8 mouse cellular contexts compared by ENCODE assay signal in the genomic region with DNA sequence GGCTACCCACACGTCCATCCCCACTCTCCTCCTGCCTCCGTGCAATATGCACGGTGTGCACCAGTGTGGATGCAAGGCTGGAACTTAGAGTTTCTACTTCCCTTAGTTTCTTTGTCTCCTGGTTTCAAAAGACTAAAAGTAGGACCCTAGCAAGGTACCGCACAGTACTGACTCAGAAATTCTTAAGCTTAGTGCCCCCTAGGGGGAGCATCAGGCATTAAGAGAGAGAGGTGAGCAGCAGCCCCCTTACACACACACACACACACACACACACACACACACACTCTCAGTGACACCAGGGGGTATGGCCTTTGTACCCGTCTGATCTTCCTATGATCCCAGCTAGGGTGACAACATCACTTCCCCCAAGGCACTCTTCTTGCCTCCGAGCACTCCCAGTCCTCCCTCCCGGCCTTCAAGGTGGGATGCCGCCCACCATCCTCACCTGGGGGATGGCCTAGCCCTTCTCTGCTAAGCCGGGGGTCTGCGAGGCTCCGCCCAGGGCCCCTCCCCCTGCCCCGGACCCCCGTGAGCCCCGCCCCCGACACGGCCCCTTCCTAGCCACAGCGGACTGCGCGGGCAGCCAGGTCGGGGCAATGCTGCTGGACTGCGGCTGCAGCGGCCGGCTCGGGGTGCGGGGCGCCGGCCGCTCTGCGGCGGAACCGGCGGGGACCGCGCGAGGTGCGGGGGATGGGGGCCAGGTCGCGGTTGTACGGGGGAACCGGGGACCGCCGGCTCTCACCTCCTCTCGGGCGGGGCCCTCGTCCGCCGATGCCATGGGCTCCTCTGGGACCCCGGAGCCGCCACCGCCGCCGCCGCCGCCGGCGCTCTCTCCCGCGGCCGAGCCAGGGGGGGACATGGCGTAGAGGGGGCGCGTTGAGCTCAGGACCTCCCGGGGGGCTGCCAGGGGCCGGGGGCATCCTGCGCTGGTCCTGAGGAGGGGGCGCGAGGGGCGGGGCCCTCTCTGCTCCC. TPM values are rescaled to one million over a fixed set of nuclear protein-coding genes. Genes with fewer than 3 reads are reported as not detected.
DNase-seq lines count a peak whose midpoint lies in the region; ATAC-seq lines count a peak whose summit lies in the region.

No protein-coding gene starts in this region.

- no peaks in the 10 kb centered on the region for H3K9me3 ChIP-seq in kidney, embryonic 16.5 days (ENCODE audit: low read length)
- H3K9me3 ChIP-seq in embryonic facial prominence, embryonic 13.5 days = no peaks in the 10 kb centered on the region
- no peaks in the 10 kb centered on the region for H3K9me3 ChIP-seq in neural tube, embryonic 11.5 days (ENCODE audit: control insufficient read depth, low read length)

- intact Hi-C loops in left cerebral cortex, postnatal 10 days (cut with DNase I) = no loop called here

- H3K4me2 ChIP-seq in kidney, embryonic 16.5 days (replicated peaks; ENCODE audit: low read depth, low read length) = peak overlapping the region; percentile 95
- H3K4me2 ChIP-seq in embryonic facial prominence, embryonic 13.5 days = peak overlapping the region; percentile 85
- H3K4me2 ChIP-seq in neural tube, embryonic 11.5 days (ENCODE audit: low read depth) = peak overlapping the region; percentile 87

- WGBS in kidney, embryonic 16.5 days = 4% methylated on average over 56 of the region's 68 CpGs
- WGBS in embryonic facial prominence, embryonic 13.5 days = 3% methylated on average over 48 of the region's 68 CpGs
- WGBS in neural tube, embryonic 11.5 days = 3% methylated on average over 45 of the region's 68 CpGs

- no peaks in the 10 kb centered on the region for H3K36me3 ChIP-seq in kidney, embryonic 16.5 days (ENCODE audit: insufficient read depth, low read length)
- H3K36me3 ChIP-seq in embryonic facial prominence, embryonic 13.5 days = peaks cover 24% of the 10 kb centered on the region
- 0 out of 2 replicates have a peak, but pooled peaks cover 2% of the 10 kb centered on the region for H3K36me3 ChIP-seq in neural tube, embryonic 11.5 days (ENCODE audit: control insufficient read depth, insufficient read depth, low read length)

- peak overlapping the region; percentile 67 for H3K4me3 ChIP-seq in kidney, embryonic 16.5 days (ENCODE audit: low read length)
- peak overlapping the region; percentile 71 for H3K4me3 ChIP-seq in embryonic facial prominence, embryonic 13.5 days
- H3K4me3 ChIP-seq in neural tube, embryonic 11.5 days (ENCODE audit: low read depth, low read length) = peak overlapping the region; percentile 80

- DNase-seq in kidney, postnatal 14 days = no peak
- DNase-seq in ZHBTc4 (ENCODE audit: low read depth, low spot score) = peak; percentile 88
- peak; percentile 64 to 65 for DNase-seq in left cerebral cortex, postnatal 10 days (ENCODE audit: extremely low spot score in 1 of 2, low spot score in 2 of 2)
- peak; percentile 62 for DNase-seq in neural tube, embryonic 11.5 days (ENCODE audit: low spot score)
- no peak for DNase-seq in ovary, adult 18-20 months (ENCODE audit: low spot score)

- H3K9ac ChIP-seq in kidney, embryonic 16.5 days (replicated peaks; ENCODE audit: low read length) = peak overlapping the region; percentile 74
- peak overlapping the region; percentile 85 for H3K9ac ChIP-seq in embryonic facial prominence, embryonic 13.5 days
- H3K9ac ChIP-seq in neural tube, embryonic 11.5 days (ENCODE audit: low read length) = peak overlapping the region; percentile 94

- peak; percentile 50 for ATAC-seq in kidney, embryonic 16.5 days (ENCODE audit: low FRiP score, low TSS enrichment)
- ATAC-seq in embryonic facial prominence, embryonic 13.5 days (ENCODE audit: insufficient number of reproducible peaks, insufficient read depth, low FRiP score, low TSS enrichment, low read depth) = peak; percentile 54; the same call in 1 of the 2 replicates
- peak; percentile 63 for ATAC-seq in neural tube, embryonic 11.5 days (ENCODE audit: insufficient read depth, low FRiP score, low TSS enrichment)
- ATAC-seq in monocyte, adult 5-6 weeks (replicated peaks; ENCODE audit: insufficient number of reproducible peaks, low FRiP score, low TSS enrichment, poor library complexity, severe bottlenecking) = no peak

- 0 out of 2 replicates have a peak overlapping the region, but pooled peaks have one; percentile 4 for H3K27ac ChIP-seq in kidney, embryonic 16.5 days (ENCODE audit: low read length)
- H3K27ac ChIP-seq in embryonic facial prominence, embryonic 13.5 days = peak overlapping the region; percentile 69
- H3K27ac ChIP-seq in neural tube, embryonic 11.5 days (ENCODE audit: low read depth, low read length) = peak overlapping the region; percentile 83

- peaks cover 22% of the 10 kb centered on the region for H3K4me1 ChIP-seq in kidney, embryonic 16.5 days (ENCODE audit: insufficient read depth, low read length)
- H3K4me1 ChIP-seq in embryonic facial prominence, embryonic 13.5 days = peaks cover 46% of the 10 kb centered on the region
- peaks cover 14% of the 10 kb centered on the region for H3K4me1 ChIP-seq in neural tube, embryonic 11.5 days (ENCODE audit: control insufficient read depth, insufficient read depth, low read length)

- peaks cover 47% of the 10 kb centered on the region for H3K27me3 ChIP-seq in kidney, embryonic 16.5 days (ENCODE audit: insufficient read depth, low read length)
- H3K27me3 ChIP-seq in embryonic facial prominence, embryonic 13.5 days = peaks cover 53% of the 10 kb centered on the region
- peaks cover 44% of the 10 kb centered on the region for H3K27me3 ChIP-seq in neural tube, embryonic 11.5 days (ENCODE audit: control insufficient read depth, insufficient read depth, low read length)

RNA-seq across cellular contexts. Expression of a gene that starts 0.7 kb away (rescaled TPM):
- 3.5 and 3.8 TPM in 2 replicates for polyA plus RNA-seq in kidney, embryonic 16.5 days (2015; fragmentation: Nextera tagmentation; extraction: Ambion mirVana)
- polyA plus RNA-seq in embryonic facial prominence, embryonic 13.5 days (2015; fragmentation: Nextera tagmentation; extraction: Ambion mirVana) = 7.7 and 10.1 TPM in 2 replicates
- total RNA-seq in left cerebral cortex, postnatal 10 days (2021) = 100 to 1,000 TPM in 1 of 2 experiments, 10 to 100 TPM in 1; 99.5 to 104 TPM
- polyA plus RNA-seq in neural tube, embryonic 11.5 days (2014; fragmentation: Nextera tagmentation; extraction: Ambion mirVana) = 6.2 and 6.8 TPM in 2 replicates
- 0.10 to 0.32 TPM in 2 of 3 replicates, not detected in the other for total RNA-seq in monocyte, adult 5-6 weeks (2017)

RNA-seq across cellular contexts. Expression of a gene that starts 6.7 kb away (rescaled TPM):
- polyA plus RNA-seq in kidney, embryonic 16.5 days (2015; fragmentation: Nextera tagmentation; extraction: Ambion mirVana) = 5.9 and 6.4 TPM in 2 replicates
- 4.7 TPM in 2 replicates for polyA plus RNA-seq in embryonic facial prominence, embryonic 13.5 days (2015; fragmentation: Nextera tagmentation; extraction: Ambion mirVana)
- 1 to 10 TPM; 2.5 to 2.6 TPM for total RNA-seq in left cerebral cortex, postnatal 10 days (2021)
- polyA plus RNA-seq in neural tube, embryonic 11.5 days (2014; fragmentation: Nextera tagmentation; extraction: Ambion mirVana) = 6.9 and 7.0 TPM in 2 replicates
- total RNA-seq in monocyte, adult 5-6 weeks (2017) = 55.6 to 60.0 TPM (median 55.9 TPM) in 3 replicates

RNA-seq across cellular contexts. Expression of a gene that starts 14.8 kb away (rescaled TPM):
- 159 and 170 TPM in 2 replicates for polyA plus RNA-seq in kidney, embryonic 16.5 days (2015; fragmentation: Nextera tagmentation; extraction: Ambion mirVana)
- 104 and 122 TPM in 2 replicates for polyA plus RNA-seq in embryonic facial prominence, embryonic 13.5 days (2015; fragmentation: Nextera tagmentation; extraction: Ambion mirVana)
- total RNA-seq in left cerebral cortex, postnatal 10 days (2021) = 10 to 100 TPM; 43.8 to 46.7 TPM
- polyA plus RNA-seq in neural tube, embryonic 11.5 days (2014; fragmentation: Nextera tagmentation; extraction: Ambion mirVana) = 101 and 106 TPM in 2 replicates
- 26.7 to 47.1 TPM (median 39.0 TPM) in 3 replicates for total RNA-seq in monocyte, adult 5-6 weeks (2017)

RNA-seq across cellular contexts. Expression of a gene that starts 24.2 kb away (rescaled TPM):
- polyA plus RNA-seq in kidney, embryonic 16.5 days (2015; fragmentation: Nextera tagmentation; extraction: Ambion mirVana) = 1,922 and 2,030 TPM in 2 replicates
- polyA plus RNA-seq in embryonic facial prominence, embryonic 13.5 days (2015; fragmentation: Nextera tagmentation; extraction: Ambion mirVana) = 1,480 and 1,606 TPM in 2 replicates
- 1,000 to 10,000 TPM; 1,675 to 1,723 TPM for total RNA-seq in left cerebral cortex, postnatal 10 days (2021)
- 1,725 and 1,823 TPM in 2 replicates for polyA plus RNA-seq in neural tube, embryonic 11.5 days (2014; fragmentation: Nextera tagmentation; extraction: Ambion mirVana)
- 826 to 1,618 TPM (median 1,101 TPM) in 3 replicates for total RNA-seq in monocyte, adult 5-6 weeks (2017)

RNA-seq across cellular contexts. Expression of a gene that starts 25.6 kb away (rescaled TPM):
- 0.63 and 0.81 TPM in 2 replicates for polyA plus RNA-seq in kidney, embryonic 16.5 days (2015; fragmentation: Nextera tagmentation; extraction: Ambion mirVana)
- polyA plus RNA-seq in embryonic facial prominence, embryonic 13.5 days (2015; fragmentation: Nextera tagmentation; extraction: Ambion mirVana) = 1.0 and 1.1 TPM in 2 replicates
- total RNA-seq in left cerebral cortex, postnatal 10 days (2021) = 1 to 10 TPM in 1 of 2 experiments, under 1 TPM in 1; 0.45 to 1.0 TPM
- 1.4 and 1.8 TPM in 2 replicates for polyA plus RNA-seq in neural tube, embryonic 11.5 days (2014; fragmentation: Nextera tagmentation; extraction: Ambion mirVana)
- not detected in 3 replicates for total RNA-seq in monocyte, adult 5-6 weeks (2017)

Comparison
In these comparisons a context has a peak if more than half of its experiments do, and no peak if none do; other contexts are left out.
1. H3K27ac ChIP-seq: peak in every context shown above with its lines; median percentile 83 in neural tube, embryonic 11.5 days; 69 in embryonic facial prominence, embryonic 13.5 days; 4 in kidney, embryonic 16.5 days.
2. DNase-seq: peak in ZHBTc4 (single experiment), left cerebral cortex, postnatal 10 days (2 of 2) and neural tube, embryonic 11.5 days (single experiment); none in kidney, postnatal 14 days (single experiment) and ovary, adult 18-20 months (single experiment).
3. Peak in every context shown above with its lines, with median percentiles within 50 percentile points of each other: H3K4me2 ChIP-seq, H3K4me3 ChIP-seq and H3K9ac ChIP-seq.